Mouse (Mus musculus) lung, postnatal 0 days (tissue): ENCODE measurements around the gene Pcnx4.

Source experiments
- CTCF ChIP-seq: IDR thresholded peaks from 2 replicates; pipeline ENCODE4 v1.5.1; 2016; ENCODE audit warnings: antibody characterized with exemption, mild to moderate bottlenecking
- EP300 ChIP-seq: IDR thresholded peaks from 2 replicates; pipeline ENCODE4 v1.6.1; 2016; ENCODE audit warnings: antibody characterized with exemption, mild to moderate bottlenecking, control low read depth

GRCm38 (mm10) chr12:72620856-72621255, 84.7 kb downstream of the Pcnx4 start:
- TF ChIP-seq EP300 (no peak), CTCF (no peak)
